Mouse (Mus musculus): ENCODE data around the gene Srsf10.

Srsf10 gene

GRCm38 (mm10) chr4:135886184-135886583 is 30.6 kb downstream of the Srsf10 start:
- DNase-seq: no peak

DNA sequence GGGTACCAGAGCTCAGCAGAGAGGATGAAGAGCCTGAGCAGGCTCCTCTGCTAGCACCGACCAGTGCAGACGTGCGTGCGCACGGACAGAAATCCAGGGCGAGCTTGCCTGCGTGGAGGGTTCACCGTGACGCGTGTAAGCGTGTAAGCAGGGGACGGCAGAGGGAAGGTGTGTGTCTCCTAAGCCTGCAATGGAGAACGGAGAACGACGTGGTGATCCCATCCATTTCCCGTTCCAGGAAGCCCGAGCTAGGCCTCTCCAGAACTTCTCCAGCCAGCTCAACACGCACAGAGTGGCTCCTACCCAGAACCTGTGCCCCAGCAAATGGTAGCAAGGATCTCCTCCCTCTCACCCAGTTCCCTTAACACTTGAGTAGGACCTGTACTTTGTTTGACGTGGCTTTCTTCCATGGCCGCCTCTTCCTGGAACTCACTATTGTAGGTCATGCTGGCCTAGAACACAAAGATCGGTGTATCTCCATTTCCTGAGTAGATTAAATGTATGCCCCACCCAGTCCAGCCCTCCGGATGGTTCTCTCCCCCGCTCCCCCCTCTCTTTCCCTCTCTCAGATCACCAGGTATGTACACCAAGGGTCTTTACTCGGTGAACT is 33.0 kb downstream of the Srsf10 start:
- DNase-seq: no peak

DNA sequence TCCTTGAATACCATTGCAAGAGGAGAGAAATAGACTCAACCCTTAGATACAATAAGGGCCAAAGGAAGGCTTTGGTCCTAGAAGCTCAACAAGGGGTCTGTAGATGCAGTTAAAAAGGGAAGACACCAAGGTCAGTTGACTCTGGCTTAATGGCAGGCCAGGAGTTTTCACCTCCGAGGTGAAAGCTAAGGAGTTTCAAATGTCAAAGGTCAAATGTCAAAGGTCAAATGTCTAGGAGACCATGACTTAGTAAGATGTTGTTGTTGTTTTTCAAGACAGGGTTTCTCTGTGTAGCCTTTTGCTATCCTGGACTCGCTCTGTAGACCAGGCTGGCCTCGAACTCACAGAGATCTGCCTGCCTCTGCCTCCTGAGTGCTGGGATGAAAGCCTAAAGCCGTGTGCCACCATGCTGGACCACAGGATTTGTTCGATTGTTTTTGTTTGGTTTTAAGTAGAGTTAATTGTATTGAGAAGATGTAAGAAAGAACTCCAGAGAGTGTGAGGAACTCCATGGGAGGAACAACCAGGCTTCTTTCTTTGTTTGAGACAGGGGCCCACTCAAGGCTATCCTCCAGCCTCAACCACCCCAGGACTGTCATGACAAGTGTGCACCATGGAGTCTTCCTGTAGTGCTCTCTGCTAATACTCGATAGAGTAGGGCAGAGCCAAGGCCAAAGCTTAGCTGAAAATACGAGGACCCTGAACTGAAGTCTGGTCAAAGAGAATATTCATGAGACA is 33.8 kb downstream of the Srsf10 start:
- DNase-seq: no peak

DNA sequence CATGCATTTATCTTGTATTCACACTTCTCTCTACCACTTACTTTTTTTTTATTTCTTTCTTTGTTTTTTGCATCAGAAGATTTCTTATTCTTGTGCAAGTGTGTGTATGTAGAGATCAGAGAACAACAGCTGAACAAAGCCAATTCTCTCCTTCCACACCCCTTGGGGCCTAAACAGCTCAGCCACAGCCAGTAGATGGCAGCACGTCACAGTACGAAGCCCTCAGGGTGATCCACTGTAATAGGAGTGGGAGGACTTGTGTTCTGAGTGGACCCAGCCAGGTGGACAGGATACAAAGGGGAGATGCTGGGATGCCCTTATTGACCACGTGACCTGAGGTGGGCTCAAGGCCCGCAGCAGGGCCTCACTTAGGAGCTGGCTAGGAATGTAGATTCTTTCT is 34.3 kb downstream of the Srsf10 start:
- peak; percentile 92 for DNase-seq

GRCm38 (mm10) chr4:135891539-135891938 is 36.0 kb downstream of the Srsf10 start:
- DNase-seq: peak; percentile 24

GRCm38 (mm10) chr4:135892884-135893283 is 37.3 kb downstream of the Srsf10 start:
- peak; percentile 27 for DNase-seq

DNA sequence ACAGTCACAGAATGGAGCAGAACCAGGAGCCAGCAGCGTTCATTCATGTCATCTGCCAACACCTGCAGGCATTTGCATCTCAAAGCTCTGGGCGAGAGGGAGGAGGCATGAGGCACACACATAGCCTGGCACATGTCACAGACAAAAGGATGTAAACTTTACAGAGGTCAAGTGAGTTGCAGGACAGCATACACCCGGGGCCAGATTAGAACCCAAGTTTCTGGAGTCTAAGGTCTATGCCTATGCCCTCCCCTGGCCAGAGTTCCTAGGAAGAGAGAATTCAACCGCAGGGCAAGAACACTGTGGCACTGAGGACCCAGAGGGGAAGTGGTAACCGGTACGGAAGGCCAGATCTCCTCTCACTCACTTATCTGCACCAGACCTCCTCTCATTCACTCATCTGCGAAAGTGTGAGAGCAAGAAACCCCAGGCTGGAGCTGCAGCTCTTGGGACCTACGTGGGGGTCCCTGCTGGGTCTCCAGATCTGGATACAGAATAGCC is 39.6 kb downstream of the Srsf10 start, which contains the start of gene Cnr2:
Gene Cnr2 (plus strand): TSS at position 324 of the 501 bp plus-strand sequence.
- peak; percentile 31 for DNase-seq

DNA sequence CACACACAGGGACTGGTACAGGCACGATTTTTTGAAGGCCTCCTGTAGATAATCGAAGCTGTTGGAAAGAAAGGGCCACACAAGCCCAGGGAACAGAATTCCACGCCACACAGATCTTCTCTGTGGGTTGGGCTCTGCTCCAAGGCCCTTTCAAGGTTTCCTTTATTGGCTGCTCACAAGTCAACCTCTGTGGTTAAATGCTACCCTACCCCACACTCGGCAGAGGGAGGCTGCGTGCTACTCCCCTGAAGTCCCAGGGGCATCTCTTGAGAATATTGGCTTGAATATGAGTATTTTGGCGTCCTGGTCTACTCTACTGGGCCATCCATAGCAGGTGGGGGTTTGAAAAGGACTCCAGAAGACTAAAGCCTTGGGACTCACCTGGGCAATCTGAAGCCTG is 40.6 kb downstream of the Srsf10 start:
- no peak for DNase-seq

GRCm38 (mm10) chr4:135898380-135899049 is 43.0 kb downstream of the Srsf10 start:
- peak; percentile 83 for DNase-seq

GRCm38 (mm10) chr4:135899050-135899448 is 43.5 kb downstream of the Srsf10 start:
- DNase-seq: peak; percentile 58

- peak; percentile 56 for DNase-seq
Measured at GRCm38 (mm10) chr4:135900008-135900407, 44.5 kb downstream of the Srsf10 start.

DNA sequence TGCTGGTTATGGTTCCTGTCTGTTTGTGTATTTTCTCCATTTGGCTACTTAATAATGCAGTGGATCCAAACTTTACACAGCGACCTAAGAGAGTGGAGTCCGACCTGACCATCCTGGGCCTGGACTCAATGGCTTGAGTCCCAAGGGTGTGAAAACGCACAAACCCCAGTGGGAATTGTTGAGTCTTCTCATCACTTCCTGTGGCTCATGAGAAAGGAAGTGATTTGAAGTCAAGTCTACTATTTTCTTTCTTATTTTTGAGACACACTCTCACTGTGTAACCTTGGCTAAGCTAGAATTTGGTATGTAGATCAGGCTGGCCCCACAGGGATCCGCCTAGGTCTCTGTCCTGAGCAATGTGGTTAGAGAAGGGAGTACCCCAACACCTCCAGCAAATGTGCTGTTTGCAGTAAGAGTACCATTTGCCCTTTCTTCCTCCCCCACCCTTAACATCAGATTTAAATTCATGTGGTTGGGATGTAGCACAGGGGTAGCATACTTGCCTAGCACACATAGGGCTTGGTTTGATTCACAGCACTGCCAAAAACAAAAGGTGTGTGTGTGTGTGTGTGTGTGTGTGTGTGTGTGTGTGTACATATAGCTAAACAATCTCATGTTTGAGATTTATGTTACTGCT is 47.2 kb downstream of the Srsf10 start:
- DNase-seq: no peak

DNA sequence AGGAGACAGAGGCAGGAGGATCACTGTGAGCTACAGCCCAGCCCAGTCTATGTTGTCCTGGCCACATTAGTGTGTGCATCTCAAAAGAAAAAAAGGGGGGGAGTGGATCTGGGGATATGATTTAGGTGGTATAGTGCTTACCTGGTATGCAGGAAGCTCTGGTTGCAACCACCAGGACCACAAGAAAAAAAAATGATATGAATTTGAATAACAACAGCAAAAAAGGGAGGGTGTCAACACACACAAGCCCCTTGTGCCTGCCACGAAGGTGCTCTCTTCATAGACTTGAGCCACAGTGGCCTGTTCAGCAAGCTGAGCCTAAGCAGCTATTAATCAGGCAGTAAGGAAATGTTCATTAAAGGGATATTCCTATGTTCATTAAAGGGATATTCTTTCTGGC is 49.3 kb downstream of the Srsf10 start:
- DNase-seq: no peak

GRCm38 (mm10) chr4:135906633-135907032 is 51.1 kb downstream of the Srsf10 start:
- no peak for DNase-seq

DNA sequence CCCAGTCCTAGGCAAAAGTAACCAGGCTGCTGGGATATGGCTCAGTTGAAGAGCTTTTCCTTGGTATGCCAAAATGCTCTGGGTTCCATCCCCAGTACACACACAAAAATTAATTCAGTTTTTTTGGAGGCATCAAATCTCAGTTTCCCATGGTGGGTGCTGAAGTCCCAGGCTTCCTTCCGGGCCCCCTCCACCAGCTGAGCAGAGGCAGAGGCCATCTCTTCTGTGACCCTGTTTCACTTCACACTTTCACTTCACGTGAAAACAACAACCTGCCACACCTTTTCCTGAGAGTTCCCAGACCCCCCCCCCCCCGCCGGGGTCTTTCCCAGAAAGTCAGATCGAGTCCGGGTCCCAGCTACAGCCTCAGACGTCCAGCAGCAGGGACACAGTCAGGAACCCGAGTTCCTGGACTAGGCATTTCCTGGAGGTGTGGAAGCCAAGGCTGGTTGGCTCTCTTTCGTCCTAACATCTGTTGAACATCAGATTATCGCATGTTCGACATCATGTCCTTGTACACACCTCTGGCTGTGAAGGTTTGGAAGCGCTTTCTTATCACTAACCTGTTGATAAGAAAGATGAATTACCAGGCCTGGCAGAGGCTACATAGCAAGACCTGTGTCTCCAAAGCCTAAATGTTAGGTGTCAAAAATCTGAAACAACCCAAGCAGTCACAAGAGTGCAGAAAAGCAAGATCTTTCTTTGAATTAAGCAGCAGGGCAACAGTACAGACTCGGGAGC is 53.9 kb downstream of the Srsf10 start:
- no peak for DNase-seq

- DNase-seq: peak; percentile 53
Measured at GRCm38 (mm10) chr4:135911531-135911930, 56.0 kb downstream of the Srsf10 start.

DNA sequence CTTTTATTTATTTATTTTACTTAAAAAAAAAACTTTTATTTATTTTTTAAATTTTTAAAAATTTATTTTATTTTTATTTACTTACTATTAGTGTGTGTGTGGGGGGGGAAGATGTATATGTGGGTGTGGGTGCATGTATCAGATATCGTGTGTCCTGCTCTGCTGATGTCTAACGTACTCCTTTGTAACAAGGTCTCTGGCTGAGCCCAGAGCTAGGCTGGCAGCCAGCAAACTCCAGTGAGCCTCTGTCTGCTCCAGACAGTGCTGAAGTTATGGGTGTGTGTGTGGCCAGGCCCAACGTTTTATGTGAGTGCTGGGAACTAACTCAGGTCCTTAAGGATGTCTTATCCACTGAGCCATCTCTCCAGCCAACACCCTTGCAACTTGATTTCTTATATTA is 56.6 kb downstream of the Srsf10 start:
- no peak for DNase-seq

DNA sequence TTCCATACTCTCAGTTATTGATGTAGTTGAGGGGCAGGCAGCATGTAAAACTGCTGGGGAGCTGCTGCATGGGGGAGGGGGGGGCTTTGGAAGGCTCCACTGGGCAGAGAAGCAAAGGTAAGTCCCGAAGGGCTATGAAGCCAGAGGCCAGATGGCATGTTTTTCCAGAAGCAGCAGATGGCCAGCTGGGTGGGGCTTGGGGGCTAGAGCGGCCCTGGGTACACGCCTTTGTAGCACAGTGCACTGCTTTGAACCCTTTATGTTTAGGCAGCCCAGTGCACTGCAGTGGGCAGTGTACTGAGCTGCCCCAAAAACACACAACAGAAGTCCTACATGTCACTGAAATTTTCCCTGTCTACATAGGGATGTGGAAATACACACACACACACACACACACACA is 57.3 kb downstream of the Srsf10 start:
- DNase-seq: no peak

DNA sequence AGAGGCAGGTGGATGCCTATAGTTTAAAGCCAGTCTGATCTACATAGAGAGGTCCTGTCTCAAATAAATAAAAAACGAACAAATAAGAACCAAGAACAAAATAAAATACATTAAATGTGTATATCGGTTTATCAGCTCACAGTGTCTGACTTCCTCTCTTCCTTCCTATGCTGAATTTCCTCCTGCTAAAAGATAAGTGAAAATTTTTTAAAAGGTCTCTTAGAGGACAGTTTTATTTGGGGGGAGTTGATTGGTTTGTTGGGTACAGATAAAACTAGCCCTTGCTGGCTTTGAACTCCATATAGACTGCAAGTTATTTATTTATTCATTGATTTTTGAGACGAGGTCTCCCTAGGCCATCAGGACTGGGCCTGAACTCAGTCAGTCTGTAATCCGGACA is 57.9 kb downstream of the Srsf10 start:
- no peak for DNase-seq

DNA sequence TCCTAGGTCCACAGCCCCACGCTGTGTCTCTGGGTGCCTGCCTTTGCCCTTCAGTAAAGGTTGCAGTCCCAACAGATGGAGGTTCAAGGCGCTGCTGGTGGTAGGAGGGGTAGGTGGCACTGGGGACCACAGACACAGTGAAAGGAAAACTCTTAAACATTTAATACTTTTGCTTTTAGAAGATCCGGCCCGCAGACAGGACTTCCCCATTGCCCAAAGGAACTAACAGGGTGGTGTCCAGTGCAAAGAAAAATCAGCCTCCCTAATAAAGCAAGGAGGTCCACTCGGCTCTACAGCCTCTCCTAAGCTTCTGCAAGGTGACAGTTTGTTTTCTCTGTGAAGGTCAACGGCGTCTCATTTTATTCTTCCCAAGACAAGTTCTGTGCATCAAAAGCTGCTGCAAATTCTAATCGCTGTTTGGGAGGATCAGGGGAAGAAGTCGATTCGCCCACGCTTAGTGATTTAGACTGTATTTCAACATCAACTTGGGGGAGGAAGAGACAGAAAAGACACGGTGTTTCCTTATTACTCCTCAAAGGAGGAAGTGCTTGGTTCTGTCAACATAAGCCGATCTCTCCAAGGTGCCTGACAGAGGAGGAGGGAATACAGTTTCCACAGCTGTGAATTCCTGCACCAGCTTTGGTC is 63.2 kb downstream of the Srsf10 start:
- peak; percentile 65 for DNase-seq

DNA sequence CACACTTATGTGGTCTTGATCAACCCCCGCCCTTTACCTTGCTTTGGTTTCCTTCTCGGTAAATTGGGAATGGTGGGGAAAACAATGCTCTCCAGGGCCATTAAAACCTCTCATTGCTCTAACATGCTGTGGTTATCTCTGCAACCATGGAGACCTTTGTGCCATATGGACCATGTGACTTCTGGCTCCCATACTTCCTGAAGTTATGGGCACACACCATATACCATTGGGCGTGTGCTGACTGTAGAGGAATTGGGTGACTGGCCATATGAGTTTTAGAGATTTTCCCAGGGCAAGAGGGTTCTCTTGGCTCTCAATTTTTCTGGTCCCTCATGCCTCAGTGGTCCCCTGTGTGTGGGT is 63.7 kb downstream of the Srsf10 start:
- DNase-seq: no peak

All from lung, postnatal 36 days (tissue).